Mouse (Mus musculus): Measurements from ENCODE around the gene Fbh1. TPM values are rescaled to one million over a fixed set of nuclear protein-coding genes. Genes with fewer than 3 reads are reported as not detected.
A peak's percentile ranks its signal among the peaks of the same experiment; 100 is the strongest.

The Fbh1 gene
- polyA plus RNA-seq (2014; fragmentation: Nextera tagmentation; extraction: Ambion mirVana) = 136 and 147 TPM in 2 replicates

DNA sequence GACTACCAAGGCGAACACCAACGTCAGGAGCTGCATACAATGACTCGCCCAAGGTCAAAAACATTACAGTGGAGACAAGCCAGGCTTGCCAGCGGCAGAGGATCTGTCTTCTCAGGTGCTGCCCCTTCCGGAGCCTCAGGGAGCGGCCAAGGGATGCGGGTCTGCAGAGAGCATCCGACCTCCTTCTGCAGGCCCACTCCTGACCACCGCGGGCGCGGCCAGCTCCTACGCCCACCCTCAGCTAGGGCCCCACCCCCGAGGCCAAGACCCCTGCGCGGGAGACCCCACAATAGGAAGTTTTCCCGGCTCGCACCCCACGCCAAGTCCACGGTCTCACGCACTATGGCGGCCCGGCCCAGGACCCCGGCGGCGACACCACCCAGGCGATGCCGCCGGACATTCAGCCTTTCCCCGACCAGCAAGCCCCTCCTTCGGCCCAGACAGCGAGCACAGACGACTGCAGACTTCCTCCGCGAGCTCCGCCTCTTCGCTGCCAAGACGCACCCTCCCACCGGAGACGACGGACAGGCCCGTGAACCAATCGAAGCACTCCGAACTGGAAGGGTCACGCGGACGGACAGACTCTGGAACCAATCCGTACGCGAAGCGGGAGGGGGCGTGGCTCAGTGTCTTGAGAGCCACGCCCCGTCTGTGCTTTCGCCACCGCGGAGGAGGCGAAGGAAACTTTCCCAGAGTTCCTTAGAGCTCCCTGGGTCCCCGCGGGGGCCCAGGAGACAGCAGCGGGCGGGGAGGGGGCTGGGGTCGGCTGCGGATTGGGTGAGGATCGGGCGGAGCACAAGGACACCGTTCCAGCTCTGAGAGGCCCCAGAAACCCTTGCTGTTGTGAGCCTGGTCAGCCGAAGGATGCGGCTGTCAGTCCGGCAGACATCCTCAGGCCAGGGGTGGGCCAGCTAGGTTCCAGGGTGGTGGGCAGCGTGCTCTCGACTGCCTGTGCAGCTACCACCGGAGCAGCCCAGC is at the start of gene Fbh1, which contains the start of gene Ankrd16:
Fbh1 (minus strand) TSS at position 492 of the 978 bp plus-strand sequence.
Ankrd16 (plus strand) TSS at position 786 of the 978 bp plus-strand sequence.
- H3K9me3 ChIP-seq (ENCODE audit: control insufficient read depth, low read length) = no peaks in the 10 kb centered on the region
- WGBS = under 1% methylated on average over 53 of the region's 73 CpGs

DNA sequence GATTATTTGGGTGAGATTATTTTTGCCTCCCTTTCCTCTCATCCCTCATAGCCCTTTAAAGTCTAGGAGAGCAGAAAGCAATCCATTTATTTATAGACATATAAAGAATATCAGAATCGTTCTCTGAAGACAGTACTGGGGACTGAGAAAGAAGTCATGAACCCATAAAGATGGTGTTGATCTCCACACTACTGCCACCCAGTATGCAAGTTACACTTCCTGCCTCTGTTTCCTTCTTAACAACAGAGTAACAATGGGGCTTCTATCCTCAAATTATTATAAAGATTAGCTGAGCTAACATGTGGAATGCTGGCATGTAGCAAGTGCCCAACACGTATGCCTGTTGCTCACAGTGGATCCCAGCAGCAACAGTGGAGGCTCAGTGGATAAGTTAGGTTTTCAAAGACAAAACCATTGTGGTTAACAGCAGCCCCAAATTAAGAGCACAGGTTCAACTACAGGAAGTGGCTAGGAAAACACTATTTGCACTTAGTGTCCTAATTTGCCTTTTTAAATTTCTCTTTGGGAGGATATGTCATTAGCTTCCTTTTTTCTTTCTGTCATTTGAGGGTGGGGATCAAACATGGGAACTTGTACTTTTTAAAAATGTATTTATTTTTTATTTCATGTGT is 24.0 kb upstream of the Fbh1 start:
- Histone ChIP-seq H3K9me3 (ENCODE audit: control insufficient read depth, low read length) (no peaks in the 10 kb centered on the region), H3K4me2 (ENCODE audit: low read depth, low read length) (no peak overlapping the region), H3K4me1 (ENCODE audit: control insufficient read depth, insufficient read depth, low read length) (no peaks in the 10 kb centered on the region), H3K9ac (ENCODE audit: low read depth, low read length) (no peak overlapping the region), H3K36me3 (ENCODE audit: control insufficient read depth, insufficient read depth, low read length) (no peaks in the 10 kb centered on the region), H3K27ac (replicated peaks; ENCODE audit: low read depth, low read length) (no peak overlapping the region), H3K4me3 (ENCODE audit: low read depth, low read length) (no peak overlapping the region), H3K27me3 (replicated peaks; ENCODE audit: control insufficient read depth, insufficient read depth, low read length) (no peaks in the 10 kb centered on the region)
- ATAC-seq (ENCODE audit: low read depth) (no peak), DNase-seq (ENCODE audit: low spot score) (no peak)
- 76% methylated on average over 2 of the region's 2 CpGs for WGBS

More for the DNA sequence above, at the start of gene Fbh1, which contains the start of gene Ankrd16:
- Histone ChIP-seq H3K36me3 (ENCODE audit: control insufficient read depth, insufficient read depth, low read length) (peaks cover 28% of the 10 kb centered on the region), H3K4me2 (ENCODE audit: low read depth, low read length) (peak within 1 kb of the TSS; percentile 67), H3K9ac (ENCODE audit: low read depth, low read length) (peak within 1 kb of the TSS; percentile 88), H3K27me3 (replicated peaks; ENCODE audit: control insufficient read depth, insufficient read depth, low read length) (no peaks in the 10 kb centered on the region), H3K4me3 (ENCODE audit: low read depth, low read length) (peak within 1 kb of the TSS; percentile 87), H3K27ac (replicated peaks; ENCODE audit: low read depth, low read length) (peak within 1 kb of the TSS; percentile 90), H3K4me1 (ENCODE audit: control insufficient read depth, insufficient read depth, low read length) (peaks cover 23% of the 10 kb centered on the region)
- DNase-seq (ENCODE audit: low spot score) (peak; percentile 100), ATAC-seq (ENCODE audit: low read depth) (peak; percentile 96)

DNA sequence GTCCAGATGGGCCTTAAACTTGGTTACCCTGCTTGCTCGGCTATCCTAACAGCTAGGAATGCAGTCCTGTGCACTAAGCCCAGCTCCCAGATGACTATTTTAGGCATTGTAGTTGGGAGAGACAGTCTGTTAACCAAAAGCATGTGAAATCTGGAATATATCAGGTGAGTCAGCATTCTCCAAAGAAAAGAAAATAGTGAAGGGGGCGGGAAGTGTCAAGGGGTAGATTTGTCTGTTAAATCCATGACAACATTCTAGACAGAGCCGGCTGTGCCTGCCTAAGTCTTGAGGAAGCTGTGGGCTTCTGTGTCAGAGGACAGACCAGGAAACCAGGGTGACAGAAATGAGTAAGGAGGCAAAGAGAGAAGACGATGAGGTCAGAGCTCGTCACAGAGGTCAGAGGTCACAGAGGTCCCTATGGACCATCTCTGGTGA is 20.6 kb upstream of the Fbh1 start:
- H3K4me1 ChIP-seq (ENCODE audit: control insufficient read depth, insufficient read depth, low read length) = no peaks in the 10 kb centered on the region
- no peak overlapping the region for H3K4me3 ChIP-seq (ENCODE audit: low read depth, low read length)
- H3K36me3 ChIP-seq (ENCODE audit: control insufficient read depth, insufficient read depth, low read length) = 0 out of 2 replicates have a peak, but pooled peaks cover 5% of the 10 kb centered on the region
- no peaks in the 10 kb centered on the region for H3K27me3 ChIP-seq (replicated peaks; ENCODE audit: control insufficient read depth, insufficient read depth, low read length)
- WGBS = 25% methylated on average over 5 of the region's 5 CpGs
- H3K4me2 ChIP-seq (ENCODE audit: low read depth, low read length) = no peak overlapping the region
- DNase-seq (ENCODE audit: low spot score) (peak; percentile 55), ATAC-seq (ENCODE audit: low read depth) (peak; percentile 72; the same call in 1 of the 2 replicates)
- 0 out of 2 replicates have a peak overlapping the region, but pooled peaks have one; percentile 1 for H3K27ac ChIP-seq (replicated peaks; ENCODE audit: low read depth, low read length)
- H3K9ac ChIP-seq (ENCODE audit: low read depth, low read length) = no peak overlapping the region
- no peaks in the 10 kb centered on the region for H3K9me3 ChIP-seq (ENCODE audit: control insufficient read depth, low read length)

DNA sequence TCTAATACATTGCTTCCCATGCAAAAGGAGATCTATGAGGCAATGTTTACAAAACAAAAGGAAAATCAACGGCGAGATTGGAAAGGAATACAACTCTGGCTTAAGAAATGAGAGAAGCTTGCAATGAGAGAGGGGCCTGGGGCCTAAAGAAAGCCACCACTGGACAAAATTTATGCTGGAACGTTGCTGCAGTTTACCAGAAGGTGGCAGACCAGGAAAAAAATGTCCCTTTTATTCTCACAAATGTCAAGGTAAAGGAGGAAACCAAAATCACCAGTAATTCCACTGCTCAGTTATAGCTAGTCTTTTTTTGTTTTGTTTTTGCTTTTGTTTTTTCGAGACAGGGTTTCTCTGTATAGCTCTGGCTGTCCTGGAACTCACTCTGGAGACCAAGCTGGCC is 17.3 kb upstream of the Fbh1 start:
- H3K36me3 ChIP-seq (ENCODE audit: control insufficient read depth, insufficient read depth, low read length) = peaks cover 36% of the 10 kb centered on the region
- ATAC-seq (ENCODE audit: low read depth) (no peak), DNase-seq (ENCODE audit: low spot score) (no peak)
- H3K4me2 ChIP-seq (ENCODE audit: low read depth, low read length) = no peak overlapping the region
- H3K4me1 ChIP-seq (ENCODE audit: control insufficient read depth, insufficient read depth, low read length) = no peaks in the 10 kb centered on the region
- no peaks in the 10 kb centered on the region for H3K27me3 ChIP-seq (replicated peaks; ENCODE audit: control insufficient read depth, insufficient read depth, low read length)
- H3K9me3 ChIP-seq (ENCODE audit: control insufficient read depth, low read length) = no peaks in the 10 kb centered on the region
- WGBS = 73% methylated on average over 4 of the region's 4 CpGs
- no peak overlapping the region for H3K27ac ChIP-seq (replicated peaks; ENCODE audit: low read depth, low read length)
- no peak overlapping the region for H3K4me3 ChIP-seq (ENCODE audit: low read depth, low read length)
- no peak overlapping the region for H3K9ac ChIP-seq (ENCODE audit: low read depth, low read length)

DNA sequence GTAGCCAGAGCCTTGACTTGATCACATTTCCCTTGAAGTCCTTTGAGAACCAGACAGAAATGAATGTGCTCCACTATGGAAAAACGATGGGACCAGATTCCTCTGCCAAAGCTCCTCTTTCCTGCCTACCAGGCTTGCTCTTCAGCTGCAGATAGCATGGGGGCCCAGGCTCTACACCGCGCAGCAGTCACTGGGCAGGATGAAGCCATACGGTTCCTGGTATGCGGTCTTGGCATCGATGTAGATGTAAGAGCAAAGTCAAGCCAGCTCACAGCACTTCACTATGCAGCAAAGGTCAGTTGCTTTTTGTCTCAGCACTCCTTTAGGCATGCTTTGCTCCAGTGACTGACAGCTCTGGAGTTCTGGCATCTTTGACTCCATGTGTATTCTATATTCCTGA is 6.8 kb upstream of the Fbh1 start:
- no peak for ATAC-seq (ENCODE audit: low read depth)
- no peak for DNase-seq (ENCODE audit: low spot score)
- WGBS = 89% methylated on average over 6 of the region's 6 CpGs
- Histone ChIP-seq H3K9me3 (ENCODE audit: control insufficient read depth, low read length) (no peaks in the 10 kb centered on the region), H3K27me3 (replicated peaks; ENCODE audit: control insufficient read depth, insufficient read depth, low read length) (no peaks in the 10 kb centered on the region), H3K4me1 (ENCODE audit: control insufficient read depth, insufficient read depth, low read length) (peaks cover 8% of the 10 kb centered on the region), H3K4me3 (ENCODE audit: low read depth, low read length) (no peak overlapping the region), H3K36me3 (ENCODE audit: control insufficient read depth, insufficient read depth, low read length) (peaks cover 86% of the 10 kb centered on the region), H3K9ac (ENCODE audit: low read depth, low read length) (no peak overlapping the region), H3K27ac (replicated peaks; ENCODE audit: low read depth, low read length) (no peak overlapping the region), H3K4me2 (ENCODE audit: low read depth, low read length) (no peak overlapping the region)

- Histone ChIP-seq H3K9me3 (ENCODE audit: control insufficient read depth, low read length) (no peaks in the 10 kb centered on the region), H3K4me2 (ENCODE audit: low read depth, low read length) (peak overlapping the region; percentile 67), H3K4me3 (ENCODE audit: low read depth, low read length) (peak overlapping the region; percentile 87), H3K27ac (replicated peaks; ENCODE audit: low read depth, low read length) (peak overlapping the region; percentile 90), H3K27me3 (replicated peaks; ENCODE audit: control insufficient read depth, insufficient read depth, low read length) (no peaks in the 10 kb centered on the region), H3K4me1 (ENCODE audit: control insufficient read depth, insufficient read depth, low read length) (peaks cover 23% of the 10 kb centered on the region), H3K36me3 (ENCODE audit: control insufficient read depth, insufficient read depth, low read length) (peaks cover 37% of the 10 kb centered on the region), H3K9ac (ENCODE audit: low read depth, low read length) (peak overlapping the region; percentile 84)
- 1% methylated on average over 42 of the region's 43 CpGs for WGBS
- ATAC-seq (ENCODE audit: low read depth) (peak; percentile 89), DNase-seq (ENCODE audit: low spot score) (peak; percentile 95)
Measured at GRCm38 (mm10) chr2:11778087-11778823, 873 bp upstream of the Fbh1 start.

- H3K4me3 ChIP-seq (ENCODE audit: low read depth, low read length) = peak overlapping the region; percentile 87
- H3K4me1 ChIP-seq (ENCODE audit: control insufficient read depth, insufficient read depth, low read length) = peaks cover 23% of the 10 kb centered on the region
- no peak for ATAC-seq (ENCODE audit: low read depth)
- peaks cover 18% of the 10 kb centered on the region for H3K36me3 ChIP-seq (ENCODE audit: control insufficient read depth, insufficient read depth, low read length)
- H3K4me2 ChIP-seq (ENCODE audit: low read depth, low read length) = peak overlapping the region; percentile 64
- DNase-seq (ENCODE audit: low spot score) = no peak
- no peaks in the 10 kb centered on the region for H3K9me3 ChIP-seq (ENCODE audit: control insufficient read depth, low read length)
- H3K27me3 ChIP-seq (replicated peaks; ENCODE audit: control insufficient read depth, insufficient read depth, low read length) = no peaks in the 10 kb centered on the region
- H3K9ac ChIP-seq (ENCODE audit: low read depth, low read length) = peak overlapping the region; percentile 88
- H3K27ac ChIP-seq (replicated peaks; ENCODE audit: low read depth, low read length) = no peak overlapping the region
- WGBS = 47% methylated on average over 8 of the region's 8 CpGs
Measured at GRCm38 (mm10) chr2:11776415-11776814, 967 bp downstream of the Fbh1 start.

DNA sequence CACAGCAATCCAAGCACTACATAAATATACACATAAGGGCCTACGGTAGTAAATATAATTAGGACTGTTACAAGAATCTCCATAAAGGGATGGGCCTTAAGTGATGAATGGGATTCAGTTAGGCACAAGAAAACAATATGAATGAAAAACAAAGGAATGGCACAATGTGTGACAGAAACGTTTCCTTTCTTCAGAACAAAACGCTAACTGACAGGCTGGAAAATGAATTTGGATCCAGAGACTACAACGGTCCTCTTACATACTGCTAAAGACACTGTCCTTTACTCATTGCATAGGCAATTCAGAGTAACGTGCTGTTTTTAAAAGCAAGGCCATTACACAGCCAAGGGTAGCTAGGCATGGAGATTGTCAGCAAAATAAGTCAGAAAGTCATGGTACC is 2.3 kb downstream of the Fbh1 start:
- H3K27ac ChIP-seq (replicated peaks; ENCODE audit: low read depth, low read length) = no peak overlapping the region
- peaks cover 23% of the 10 kb centered on the region for H3K4me1 ChIP-seq (ENCODE audit: control insufficient read depth, insufficient read depth, low read length)
- ATAC-seq (ENCODE audit: low read depth) = no peak
- DNase-seq (ENCODE audit: low spot score) = no peak
- no peaks in the 10 kb centered on the region for H3K9me3 ChIP-seq (ENCODE audit: control insufficient read depth, low read length)
- 0 out of 2 replicates have a peak, but pooled peaks cover 5% of the 10 kb centered on the region for H3K36me3 ChIP-seq (ENCODE audit: control insufficient read depth, insufficient read depth, low read length)
- WGBS = 83% methylated on average over 5 of the region's 5 CpGs
- H3K4me2 ChIP-seq (ENCODE audit: low read depth, low read length) = no peak overlapping the region
- H3K4me3 ChIP-seq (ENCODE audit: low read depth, low read length) = no peak overlapping the region
- no peaks in the 10 kb centered on the region for H3K27me3 ChIP-seq (replicated peaks; ENCODE audit: control insufficient read depth, insufficient read depth, low read length)
- H3K9ac ChIP-seq (ENCODE audit: low read depth, low read length) = no peak overlapping the region
